Mouse (Mus musculus): ENCODE data around the gene Zfp385a.

GRCm38 (mm10) chr15:103356130-103356529 is 16.2 kb upstream of the Zfp385a start:
- TF ChIP-seq POLR2A (IDR thresholded peaks at IDR 0.05; ENCODE audit: insufficient read depth, low read length): no peak
- TF ChIP-seq EP300 (IDR thresholded peaks at IDR 0.05; ENCODE audit: insufficient read depth, low read depth, low read length): no peak
